Mouse (Mus musculus) heart, postnatal 0 days (tissue): ENCODE measurements around the gene Mast4. TPM values are rescaled to one million over a fixed set of nuclear protein-coding genes. Genes with fewer than 3 reads are reported as not detected.

Experiments
- ATAC-seq: fragments of 200-750 bp; cut with Nextera tagmentation; 2 replicates; pipeline ENCODE4 v1.8.0; 2017; ENCODE audit warnings: low read depth, moderate number of reproducible peaks, moderate library complexity; ENCODE audit not compliant: insufficient read depth
- DNase-seq: peaks from one replicate; pipeline ENCODE4 v3.0.0-alpha.2; 2016; ENCODE audit warnings: low spot score
- H3K27ac ChIP-seq: fragments of 300-500 bp; sonication (generic); 2 replicates; pipeline ENCODE4 v1.5.1; 2014; ENCODE audit warnings: low read depth, mild to moderate bottlenecking
- H3K27me3 ChIP-seq: fragments of 300-500 bp; sonication (generic); 2 replicates; pipeline ENCODE4 v1.6.1; 2014; ENCODE audit warnings: low read length, mixed read lengths; ENCODE audit not compliant: control insufficient read depth, insufficient read depth
- H3K36me3 ChIP-seq: fragments of 300-500 bp; sonication (generic); replicated peaks from 2 replicates; pipeline ENCODE4 v1.6.1; 2014; ENCODE audit warnings: low read length, mixed read lengths; ENCODE audit not compliant: control insufficient read depth, insufficient read depth
- H3K4me1 ChIP-seq: fragments of 300-500 bp; sonication (generic); 2 replicates; pipeline ENCODE4 v1.6.1; 2014; ENCODE audit warnings: antibody characterized with exemption; ENCODE audit not compliant: control insufficient read depth, insufficient read depth
- H3K4me2 ChIP-seq: fragments of 300-500 bp; sonication (generic); 2 replicates; pipeline ENCODE4 v1.6.1; 2014; ENCODE audit warnings: low read depth, mild to moderate bottlenecking, low read length, moderate library complexity
- H3K4me3 ChIP-seq: fragments of 300-500 bp; sonication (generic); 2 replicates; pipeline ENCODE4 v1.5.1; 2014; ENCODE audit warnings: low read depth, low read length
- H3K9ac ChIP-seq: fragments of 300-500 bp; sonication (generic); replicated peaks from 2 replicates; pipeline ENCODE4 v1.6.1; 2014; ENCODE audit warnings: low read depth, low read length, mixed read lengths
- H3K9me3 ChIP-seq: fragments of 300-500 bp; sonication (generic); replicated peaks from 2 replicates; pipeline ENCODE4 v1.6.1; 2016; ENCODE audit warnings: low read length; ENCODE audit not compliant: control insufficient read depth
- CTCF ChIP-seq: IDR thresholded peaks from 2 replicates; pipeline ENCODE4 v1.5.1; 2016; ENCODE audit warnings: antibody characterized with exemption, control low read depth, low read depth
- EP300 ChIP-seq: IDR thresholded peaks from 2 replicates; pipeline ENCODE4 v1.6.1; 2016; ENCODE audit warnings: antibody characterized with exemption, low read depth
- WGBS: fragments of 180-500 bp; shearing (Covaris S2); extraction: QIAGEN DNeasy Blood & Tissue Kit; methylation state at CpG from one replicate; pipeline ENCODE4 v1.1.7; 2014; 5-methylcytosine and 5-hydroxymethylcytosine counted together
- polyA plus RNA-seq: library from polyadenylated mRNA; unstranded; fragments of >200 nt; fragmentation: Nextera tagmentation; extraction: Ambion mirVana; gene quantifications from 2 replicates; pipeline ENCODE4 v1.2.1, GENCODE M21; 2015
- total RNA-seq: library from RNA; depleted of rRNA; stranded (reverse); fragments of >200 nt; gene quantifications from 2 replicates; pipeline ENCODE4 v1.2.3, GENCODE M21; 2014; ENCODE audit warnings: low replicate concordance

The Mast4 gene
- total and polyA plus RNA-seq, 2 experiments from 2014 or later = 26.7 to 35.5 TPM

GRCm38 (mm10) chr13:102963471-102963870 is 370.8 kb downstream of the Mast4 start:
- H3K27me3 ChIP-seq = no peaks in the 10 kb centered on the region
- DNase-seq = no peak
- H3K4me1 ChIP-seq = peaks cover 5% of the 10 kb centered on the region; the same call in 1 of the 2 replicates
- no peaks in the 10 kb centered on the region for H3K9me3 ChIP-seq
- TF ChIP-seq EP300 (no peak), CTCF (no peak)
- no peak overlapping the region for H3K4me3 ChIP-seq
- no peak for ATAC-seq
- no peak overlapping the region for H3K9ac ChIP-seq
- no peaks in the 10 kb centered on the region for H3K36me3 ChIP-seq
- no peak overlapping the region for H3K27ac ChIP-seq
- 94% methylated on average over 6 of the region's 6 CpGs for WGBS
- no peak overlapping the region for H3K4me2 ChIP-seq

DNA sequence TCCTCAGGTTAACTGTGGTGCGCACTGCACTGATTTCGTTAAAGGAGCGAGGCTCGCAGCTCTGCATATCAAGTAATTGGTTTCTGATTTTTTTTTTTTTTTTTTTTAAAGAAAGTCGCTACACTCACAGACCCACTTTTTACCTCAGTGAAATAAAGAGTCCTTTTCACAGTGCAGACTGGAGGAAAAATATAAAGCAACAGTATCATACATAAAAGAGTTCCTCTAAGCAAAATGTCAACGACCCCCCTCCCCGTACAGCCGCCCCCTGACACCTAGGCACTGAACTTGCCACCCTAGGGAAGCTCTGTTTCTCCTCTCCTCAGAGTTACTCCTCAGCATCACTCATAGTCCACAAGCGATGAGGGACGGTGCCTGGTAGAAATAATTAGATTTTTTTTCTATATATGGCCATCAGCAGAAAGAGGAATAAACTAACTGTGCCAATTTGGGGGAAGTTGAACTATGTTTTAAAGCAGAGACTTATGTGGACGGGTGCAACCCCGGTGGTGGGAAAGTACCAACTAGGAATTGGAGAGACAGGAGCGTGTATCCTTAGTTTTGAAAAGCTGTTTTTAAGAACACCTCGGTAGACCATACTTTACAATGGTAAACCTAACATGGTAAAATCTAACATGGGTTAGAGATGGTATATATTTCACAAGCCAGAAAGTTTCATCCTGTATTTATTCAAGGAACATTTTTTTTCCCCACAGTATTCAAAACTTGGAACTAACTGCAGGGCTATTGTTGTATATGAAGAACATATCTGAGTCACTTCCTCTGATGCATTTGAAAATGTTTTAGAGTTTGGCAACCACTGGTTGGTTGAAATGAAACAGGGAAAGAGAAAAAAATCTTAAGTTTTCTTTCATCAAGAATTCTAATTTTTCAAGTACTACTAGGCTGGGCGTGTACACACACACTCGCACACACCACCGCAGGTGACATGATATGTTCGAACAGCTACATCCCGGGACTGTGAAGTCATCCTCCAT is 375.7 kb downstream of the Mast4 start:
- Histone ChIP-seq H3K27me3 (no peaks in the 10 kb centered on the region), H3K9me3 (no peaks in the 10 kb centered on the region), H3K9ac (peak overlapping the region; percentile 46), H3K4me1 (peaks cover 31% of the 10 kb centered on the region), H3K4me2 (peak overlapping the region; percentile 62), H3K27ac (peak overlapping the region; percentile 83), H3K36me3 (no peaks in the 10 kb centered on the region), H3K4me3 (peak overlapping the region; percentile 49)
- ATAC-seq (no peak), DNase-seq (peak; percentile 48)
- 40% methylated on average over 19 of the region's 19 CpGs for WGBS
- TF ChIP-seq CTCF (no peak), EP300 (no peak)

GRCm38 (mm10) chr13:102957508-102958272 is 376.6 kb downstream of the Mast4 start:
- peak overlapping the region; percentile 62 for H3K4me2 ChIP-seq
- 4% methylated on average over 15 of the region's 15 CpGs for WGBS
- peaks cover 31% of the 10 kb centered on the region for H3K4me1 ChIP-seq
- no peaks in the 10 kb centered on the region for H3K9me3 ChIP-seq
- ATAC-seq (peak; percentile 85), DNase-seq (peak; percentile 87)
- peak overlapping the region; percentile 46 for H3K9ac ChIP-seq
- no peaks in the 10 kb centered on the region for H3K36me3 ChIP-seq
- peak overlapping the region; percentile 83 for H3K27ac ChIP-seq
- no peaks in the 10 kb centered on the region for H3K27me3 ChIP-seq
- peak overlapping the region; percentile 49 for H3K4me3 ChIP-seq
- TF ChIP-seq EP300 (no peak), CTCF (no peak)

DNA sequence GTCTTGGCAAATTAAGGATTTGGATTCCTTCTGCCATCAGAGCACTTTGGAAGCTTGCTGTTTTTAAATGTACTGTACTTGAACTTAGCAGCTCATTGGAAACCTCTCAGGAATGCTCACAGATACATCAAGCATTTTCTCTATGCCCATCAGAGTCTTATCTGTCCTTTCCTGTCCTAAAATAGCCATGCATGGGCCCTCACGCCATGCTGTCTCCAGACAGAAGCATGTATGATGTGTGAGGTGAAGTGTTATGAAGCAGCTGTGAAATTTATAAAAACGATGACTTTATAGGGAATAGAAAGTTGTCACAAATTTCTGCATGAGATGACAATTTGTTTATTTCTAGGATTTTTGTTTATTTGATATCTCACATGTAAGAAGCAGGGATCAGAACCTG is 378.8 kb downstream of the Mast4 start:
- TF ChIP-seq CTCF (no peak), EP300 (no peak)
- Histone ChIP-seq H3K4me3 (no peak overlapping the region), H3K36me3 (no peaks in the 10 kb centered on the region), H3K27ac (peak overlapping the region; percentile 66), H3K4me1 (peaks cover 31% of the 10 kb centered on the region), H3K9me3 (no peaks in the 10 kb centered on the region), H3K4me2 (0 out of 2 replicates have a peak overlapping the region, but pooled peaks have one; percentile 6), H3K9ac (no peak overlapping the region), H3K27me3 (no peaks in the 10 kb centered on the region)
- WGBS = 31% methylated on average over 2 of the region's 2 CpGs
- ATAC-seq (peak; percentile 57), DNase-seq (peak; percentile 72)

DNA sequence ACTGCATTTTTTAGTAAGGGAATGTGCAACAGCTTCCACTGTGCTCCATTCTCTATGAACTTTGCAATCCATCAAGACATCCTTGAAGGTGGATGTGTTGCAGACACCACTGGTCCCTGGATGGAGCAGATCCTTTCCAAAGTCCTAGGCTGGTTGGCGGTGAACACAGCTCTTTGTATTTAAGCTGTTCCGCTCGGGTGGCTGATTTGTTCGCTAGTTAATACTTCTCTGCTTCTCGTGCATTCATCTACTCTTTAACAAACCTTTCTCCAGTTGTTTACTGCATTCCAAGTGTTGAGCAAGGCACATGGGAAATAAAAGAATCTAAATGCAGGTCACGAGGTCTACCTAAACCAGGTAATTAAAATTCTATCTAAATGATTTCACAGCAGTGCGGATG is 384.5 kb downstream of the Mast4 start:
- H3K27me3 ChIP-seq = no peaks in the 10 kb centered on the region
- H3K4me1 ChIP-seq = peaks cover 30% of the 10 kb centered on the region
- no peaks in the 10 kb centered on the region for H3K9me3 ChIP-seq
- DNase-seq (no peak), ATAC-seq (no peak)
- no peak for TF ChIP-seq CTCF
- no peak for TF ChIP-seq EP300
- WGBS = 82% methylated on average over 7 of the region's 7 CpGs
- no peak overlapping the region for H3K4me3 ChIP-seq
- no peak overlapping the region for H3K27ac ChIP-seq
- H3K9ac ChIP-seq = no peak overlapping the region
- no peaks in the 10 kb centered on the region for H3K36me3 ChIP-seq
- no peak overlapping the region for H3K4me2 ChIP-seq
